In the genomic region with DNA sequence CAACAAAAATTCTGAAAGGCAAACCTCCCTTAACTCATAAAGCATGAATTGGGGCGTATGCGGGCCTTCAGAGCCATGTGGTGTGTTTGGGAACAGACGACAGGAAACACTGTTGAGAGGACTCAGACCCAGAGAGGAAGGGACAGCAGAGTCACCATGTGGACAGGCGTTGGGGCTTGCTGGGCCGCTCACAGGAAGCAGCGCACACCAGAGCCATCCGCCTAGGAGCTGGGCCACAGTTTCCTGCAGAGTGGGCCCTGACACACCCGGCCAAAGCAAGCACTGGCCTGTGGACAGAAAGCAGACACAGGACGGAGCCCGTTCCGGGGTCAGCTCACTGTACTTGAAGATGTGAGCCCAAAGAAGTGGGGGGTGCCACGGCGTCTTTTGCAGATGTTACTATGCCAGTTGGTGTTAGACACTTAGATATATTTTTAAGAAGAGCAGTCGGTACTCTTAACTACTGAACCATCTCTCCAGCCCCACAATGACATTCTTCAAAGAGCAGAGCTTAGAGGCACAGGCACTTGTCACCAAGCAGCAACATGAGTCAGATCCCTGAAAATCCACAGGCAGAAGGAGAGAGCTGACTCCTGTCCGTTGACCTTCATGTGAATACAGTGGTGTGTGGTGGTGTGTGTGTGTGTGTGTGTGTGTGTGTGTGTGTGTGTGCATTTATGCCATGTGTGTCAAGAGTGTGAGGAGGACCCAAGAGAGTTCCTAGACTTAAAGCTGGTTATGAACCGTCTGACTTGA, we compare ENCODE assay signal across 12 mouse cellular contexts. TPM values are rescaled to one million over a fixed set of nuclear protein-coding genes. Genes with fewer than 3 reads are reported as not detected.
A peak's percentile ranks its signal among the peaks of the same experiment; 100 is the strongest.
DNase-seq lines count a peak whose midpoint lies in the region; ATAC-seq and TF ChIP-seq lines count a peak whose summit lies in the region.
"Had no signal": no experiment of that assay in that cellular context is flagged by ENCODE, and none has a peak within 500 bp of the region (broad histone marks: within the 10 kb centered on the region; RNA-seq: fewer than 3 reads in every experiment).

No protein-coding gene starts in this region.

- no peaks in the 10 kb centered on the region for H3K27me3 ChIP-seq in lung, embryonic 14.5 days (ENCODE audit: insufficient read depth, low read length)
- H3K27me3 ChIP-seq in heart, embryonic 16.5 days (ENCODE audit: control insufficient read depth, insufficient read depth, low read length) = no peaks in the 10 kb centered on the region
- H3K27me3 ChIP-seq: embryonic facial prominence, embryonic 13.5 days had no signal

- H3K9ac ChIP-seq in lung, embryonic 14.5 days = no peak overlapping the region
- no peak overlapping the region for H3K9ac ChIP-seq in heart, embryonic 16.5 days (ENCODE audit: low read length)
- H3K9ac ChIP-seq: embryonic facial prominence, embryonic 13.5 days had no signal

- H3K27ac ChIP-seq in lung, embryonic 14.5 days (ENCODE audit: low read depth) = no peak overlapping the region
- H3K27ac ChIP-seq in heart, embryonic 16.5 days (ENCODE audit: low read length) = peak overlapping the region; percentile 57
- H3K27ac ChIP-seq: embryonic facial prominence, embryonic 13.5 days had no signal

- WGBS in lung, embryonic 14.5 days = 60% methylated on average over 16 of the region's 16 CpGs
- WGBS in lung, adult 2 months = 43% methylated on average over 16 of the region's 16 CpGs
- WGBS in heart, embryonic 16.5 days = 60% methylated on average over 16 of the region's 16 CpGs

- no peak overlapping the region for H3K4me3 ChIP-seq in lung, embryonic 14.5 days (ENCODE audit: low read depth, low read length)
- no peak overlapping the region for H3K4me3 ChIP-seq in lung, adult 2 months (replicated peaks; ENCODE audit: extremely low read depth, low read depth, low read length)
- H3K4me3 ChIP-seq in heart, embryonic 16.5 days (ENCODE audit: low read length) = no peak overlapping the region
- H3K4me3 ChIP-seq: embryonic facial prominence, embryonic 13.5 days had no signal

- TF ChIP-seq CTCF in lung, embryonic 14.5 days (IDR thresholded peaks at IDR 0.05; ENCODE audit: low read depth) = no peak
- no peak for TF ChIP-seq CTCF in lung, adult 2 months (IDR thresholded peaks at IDR 0.05; ENCODE audit: insufficient read depth, low read length)

- no peak overlapping the region for H3K4me2 ChIP-seq in lung, embryonic 14.5 days
- no peak overlapping the region for H3K4me2 ChIP-seq in heart, embryonic 16.5 days (ENCODE audit: low read depth, low read length)
- H3K4me2 ChIP-seq: embryonic facial prominence, embryonic 13.5 days had no signal

- TF ChIP-seq POLR2A in lung, adult 2 months (IDR thresholded peaks at IDR 0.05; ENCODE audit: borderline replicate concordance, extremely low read depth, low read depth, low read length) = no peak

- H3K9me3 ChIP-seq in lung, embryonic 14.5 days (ENCODE audit: low read depth, low read length) = no peaks in the 10 kb centered on the region
- H3K9me3 ChIP-seq in heart, embryonic 16.5 days (replicated peaks; ENCODE audit: control insufficient read depth, low read length) = no peaks in the 10 kb centered on the region

- peak; percentile 28; the same call in 1 of the 2 replicates for ATAC-seq in lung, embryonic 14.5 days (ENCODE audit: insufficient read depth)
- peak; percentile 81 for ATAC-seq in heart, embryonic 16.5 days (replicated peaks; ENCODE audit: extremely low read depth, insufficient read depth, low FRiP score)
- ATAC-seq in megakaryocyte-erythroid progenitor cell, adult 5-6 weeks (replicated peaks; ENCODE audit: low FRiP score, low TSS enrichment, poor library complexity, severe bottlenecking) = 0 out of 2 replicates have a peak, but pooled peaks have one; percentile 6

- no peaks in the 10 kb centered on the region for H3K36me3 ChIP-seq in lung, embryonic 14.5 days (ENCODE audit: insufficient read depth)
- H3K36me3 ChIP-seq in heart, embryonic 16.5 days (ENCODE audit: control insufficient read depth, insufficient read depth) = no peaks in the 10 kb centered on the region
- H3K36me3 ChIP-seq: embryonic facial prominence, embryonic 13.5 days had no signal

- DNase-seq in lung, embryonic 14.5 days = peak; percentile 42
- DNase-seq in lung, adult 2 months = no peak
- DNase-seq in kidney, postnatal 14 days = peak; percentile 68
- no peak for DNase-seq in thymus, adult 18-20 months
- no peak for DNase-seq in embryo, embryonic 10.5 days (ENCODE audit: low spot score)
- DNase-seq in frontal cortex, postnatal 25 days (ENCODE audit: low spot score in 2 of 2) = no peak
- DNase-seq: gastrocnemius, postnatal 36 days; right cerebral cortex, adult 18-20 months; thymus, postnatal 4 days had no signal

- H3K4me1 ChIP-seq in lung, embryonic 14.5 days (ENCODE audit: insufficient read depth) = no peaks in the 10 kb centered on the region
- H3K4me1 ChIP-seq in lung, adult 2 months (ENCODE audit: control insufficient read depth, insufficient read depth, low read length) = peaks cover 3% of the 10 kb centered on the region
- peaks cover 6% of the 10 kb centered on the region; the same call in 1 of the 2 replicates for H3K4me1 ChIP-seq in heart, embryonic 16.5 days (ENCODE audit: control insufficient read depth, insufficient read depth, low read length)
- H3K4me1 ChIP-seq: embryonic facial prominence, embryonic 13.5 days had no signal

RNA-seq across cellular contexts. Expression of a gene that starts 22.1 kb away (rescaled TPM):
- polyA plus RNA-seq in lung, embryonic 14.5 days (2014; fragmentation: Nextera tagmentation; extraction: Ambion mirVana) = 331 and 347 TPM in 2 replicates
- polyA plus RNA-seq in lung, adult 2 months (2012; rRNA removed) = 21.0 and 26.3 TPM in 2 replicates
- polyA plus RNA-seq in heart, embryonic 16.5 days (2015; fragmentation: Nextera tagmentation; extraction: Ambion mirVana) = 115 and 129 TPM in 2 replicates
- total RNA-seq in megakaryocyte-erythroid progenitor cell, adult 5-6 weeks (2014; fragmentation: Nextera tagmentation) = 0.17 TPM in 1 of 2 replicates, not detected in the other
- total RNA-seq in megakaryocyte-erythroid progenitor cell, adult 5-6 weeks (2017) = 0.11 TPM in 1 of 2 replicates, not detected in the other

Comparison
In these comparisons a context has a peak if more than half of its experiments do, and no peak if none do; other contexts are left out.
1. DNase-seq: peak in lung, embryonic 14.5 days (single experiment) and kidney, postnatal 14 days (single experiment); none in lung, adult 2 months (single experiment), thymus, adult 18-20 months (0 of 2), embryo, embryonic 10.5 days (single experiment) and frontal cortex, postnatal 25 days (0 of 2).
2. ATAC-seq: peak in every context shown above with its lines; median percentile 81 in heart, embryonic 16.5 days; 28 in lung, embryonic 14.5 days; 6 in megakaryocyte-erythroid progenitor cell, adult 5-6 weeks.